In genomic region chr2:151893122-151893774, GRCm38 (mm10) we compare ENCODE assay signal across 14 mouse cellular contexts. TPM values are rescaled to one million over a fixed set of nuclear protein-coding genes. Genes with fewer than 3 reads are reported as not detected.
DNase-seq lines count a peak whose midpoint lies in the region; ATAC-seq and TF ChIP-seq lines count a peak whose summit lies in the region.
"Had no signal": no experiment of that assay in that cellular context is flagged by ENCODE, and none has a peak within 500 bp of the region (broad histone marks: within the 10 kb centered on the region; RNA-seq: fewer than 3 reads in every experiment).

No protein-coding gene starts in this region.

- no peak overlapping the region for H3K4me3 ChIP-seq in heart, embryonic 15.5 days
- H3K4me3 ChIP-seq in heart, adult 2 months, result no peak overlapping the region
- H3K4me3 ChIP-seq in forebrain, postnatal 0 days (ENCODE audit: low read depth, low read length), result no peak overlapping the region
- H3K4me3 ChIP-seq in midbrain, embryonic 12.5 days, result no peak overlapping the region
- H3K4me3 ChIP-seq: stomach, embryonic 15.5 days had no signal

- no peak overlapping the region for H3K9ac ChIP-seq in heart, embryonic 15.5 days
- H3K9ac ChIP-seq in heart, adult 2 months (ENCODE audit: low read depth, low read length), result no peak overlapping the region
- no peak overlapping the region for H3K9ac ChIP-seq in forebrain, postnatal 0 days
- no peak overlapping the region for H3K9ac ChIP-seq in midbrain, embryonic 12.5 days (replicated peaks)
- H3K9ac ChIP-seq: stomach, embryonic 15.5 days had no signal

- no peak for TF ChIP-seq POLR2A in heart, adult 2 months (IDR thresholded peaks at IDR 0.05; ENCODE audit: insufficient read depth, low read depth, low read length)

- TF ChIP-seq EP300 in heart, adult 2 months (IDR thresholded peaks at IDR 0.05; ENCODE audit: insufficient read depth, low read depth, low read length), result no peak

- intact Hi-C loops in heart, adult 2 months (cut with DNase I), result no loop called here

- no peak overlapping the region for H3K27ac ChIP-seq in heart, embryonic 15.5 days
- H3K27ac ChIP-seq in heart, adult 2 months, result no peak overlapping the region
- no peak overlapping the region for H3K27ac ChIP-seq in forebrain, postnatal 0 days (ENCODE audit: low read depth, low read length)
- H3K27ac ChIP-seq in midbrain, embryonic 12.5 days (replicated peaks), result no peak overlapping the region
- H3K27ac ChIP-seq: stomach, embryonic 15.5 days had no signal

- H3K27me3 ChIP-seq in heart, embryonic 15.5 days, result no peaks in the 10 kb centered on the region
- no peaks in the 10 kb centered on the region for H3K27me3 ChIP-seq in heart, adult 2 months (ENCODE audit: control insufficient read depth, insufficient read depth, low read length)
- no peaks in the 10 kb centered on the region for H3K27me3 ChIP-seq in forebrain, postnatal 0 days (ENCODE audit: insufficient read depth, low read length)
- no peaks in the 10 kb centered on the region for H3K27me3 ChIP-seq in midbrain, embryonic 12.5 days
- H3K27me3 ChIP-seq: stomach, embryonic 15.5 days had no signal

- no peaks in the 10 kb centered on the region for H3K36me3 ChIP-seq in heart, embryonic 15.5 days
- no peaks in the 10 kb centered on the region for H3K36me3 ChIP-seq in heart, adult 2 months (ENCODE audit: control insufficient read depth, insufficient read depth, low read length)
- H3K36me3 ChIP-seq in forebrain, postnatal 0 days (ENCODE audit: insufficient read depth), result no peaks in the 10 kb centered on the region
- no peaks in the 10 kb centered on the region for H3K36me3 ChIP-seq in midbrain, embryonic 12.5 days
- H3K36me3 ChIP-seq: stomach, embryonic 15.5 days had no signal

- H3K4me2 ChIP-seq in heart, embryonic 15.5 days, result no peak overlapping the region
- H3K4me2 ChIP-seq in forebrain, postnatal 0 days (ENCODE audit: low read depth), result no peak overlapping the region
- no peak overlapping the region for H3K4me2 ChIP-seq in midbrain, embryonic 12.5 days (replicated peaks)
- H3K4me2 ChIP-seq: stomach, embryonic 15.5 days had no signal

- TF ChIP-seq CTCF in heart, adult 2 months (IDR thresholded peaks at IDR 0.05), result no peak
- TF ChIP-seq CTCF in forebrain, postnatal 0 days (IDR thresholded peaks at IDR 0.05; ENCODE audit: low read depth), result no peak

- H3K9me3 ChIP-seq in heart, embryonic 15.5 days (replicated peaks), result no peaks in the 10 kb centered on the region
- H3K9me3 ChIP-seq in forebrain, postnatal 0 days (ENCODE audit: low read length), result no peaks in the 10 kb centered on the region
- H3K9me3 ChIP-seq in midbrain, embryonic 12.5 days, result no peaks in the 10 kb centered on the region
- H3K9me3 ChIP-seq: stomach, embryonic 15.5 days had no signal

- WGBS in heart, embryonic 15.5 days, result 37% methylated on average over 15 of the region's 15 CpGs
- WGBS in heart, adult 2 months, result 31% methylated on average over 15 of the region's 15 CpGs
- 41% methylated on average over 15 of the region's 15 CpGs for WGBS in forebrain, postnatal 0 days
- WGBS in midbrain, embryonic 12.5 days, result 53% methylated on average over 15 of the region's 15 CpGs

- 0 out of 2 replicates have a peak, but pooled peaks have one; percentile 30 for ATAC-seq in heart, embryonic 15.5 days (replicated peaks; ENCODE audit: insufficient number of reproducible peaks, insufficient read depth, low FRiP score, low read depth)
- peak; percentile 20; the same call in 1 of the 2 replicates for ATAC-seq in forebrain, postnatal 0 days
- ATAC-seq in midbrain, embryonic 12.5 days (ENCODE audit: low FRiP score, low read depth), result peak; percentile 48; the same call in 1 of the 2 replicates
- no peak for ATAC-seq in megakaryocyte progenitor cell, adult 5-6 weeks (replicated peaks; ENCODE audit: poor library complexity)
- ATAC-seq: inflammation-experienced regulatory T-cells, adult 6 months had no signal

- no peaks in the 10 kb centered on the region for H3K79me2 ChIP-seq in heart, adult 2 months (replicated peaks; ENCODE audit: control insufficient read depth, insufficient read depth, low read length)

- H3K4me1 ChIP-seq in heart, embryonic 15.5 days (replicated peaks), result no peaks in the 10 kb centered on the region
- no peaks in the 10 kb centered on the region for H3K4me1 ChIP-seq in heart, adult 2 months (ENCODE audit: control insufficient read depth, insufficient read depth, low read length)
- no peaks in the 10 kb centered on the region for H3K4me1 ChIP-seq in forebrain, postnatal 0 days (ENCODE audit: insufficient read depth)
- H3K4me1 ChIP-seq in midbrain, embryonic 12.5 days, result peaks cover 11% of the 10 kb centered on the region; the same call in 1 of the 2 replicates
- H3K4me1 ChIP-seq: stomach, embryonic 15.5 days had no signal

- no peak for DNase-seq in heart, adult 2 months
- DNase-seq in embryo, embryonic 10.5 days (ENCODE audit: low spot score), result peak; percentile 36
- DNase-seq in forebrain, postnatal 0 days, result no peak
- no peak for DNase-seq in layer of hippocampus, postnatal 36 days
- no peak for DNase-seq in adipocyte (ENCODE audit: low spot score)
- DNase-seq: lung, adult 2 months; thymus, postnatal 36 days had no signal

RNA-seq across cellular contexts. Expression of gene Angpt4, which starts 17.8 kb away (rescaled TPM):
- 0.30 and 1.3 TPM in 2 replicates for polyA plus RNA-seq in heart, embryonic 15.5 days (2015; fragmentation: Nextera tagmentation; extraction: Ambion mirVana)
- total RNA-seq in heart, adult 2 months (2021), result under 1 TPM; 0.23 to 0.27 TPM
- 0.94 and 1.0 TPM in 2 replicates for polyA plus RNA-seq in heart, adult 2 months (2012; rRNA removed)
- total RNA-seq in forebrain, postnatal 0 days (2014; rRNA removed), result 0.08 and 0.43 TPM in 2 replicates
- 0.06 and 0.19 TPM in 2 replicates for polyA plus RNA-seq in forebrain, postnatal 0 days (2015; fragmentation: Nextera tagmentation; extraction: Ambion mirVana)
- 0.43 TPM in 1 of 2 replicates, not detected in the other for polyA plus RNA-seq in midbrain, embryonic 12.5 days (2016; fragmentation: Nextera tagmentation; extraction: Ambion mirVana)
- total RNA-seq in megakaryocyte progenitor cell, adult 5-6 weeks (2015), result not detected in 2 replicates
- not detected in 2 replicates for total RNA-seq in megakaryocyte progenitor cell, adult 5-6 weeks (2017)
- under 1 TPM; 0.15 to 0.25 TPM for total RNA-seq in layer of hippocampus, postnatal 36 days (2021)
- total RNA-seq: monocyte, adult 5-6 weeks had no signal
- polyA plus RNA-seq: inflammation-experienced regulatory T-cells, adult 6 months had no signal

RNA-seq across cellular contexts. Expression of gene Rspo4, which starts 50.5 kb away (rescaled TPM):
- 0.15 TPM in 1 of 2 replicates, not detected in the other for polyA plus RNA-seq in heart, embryonic 15.5 days (2015; fragmentation: Nextera tagmentation; extraction: Ambion mirVana)
- total RNA-seq in heart, adult 2 months (2021), result not detected
- not detected in 2 replicates for polyA plus RNA-seq in heart, adult 2 months (2012; rRNA removed)
- total RNA-seq in forebrain, postnatal 0 days (2014; rRNA removed), result 0.08 and 0.10 TPM in 2 replicates
- polyA plus RNA-seq in forebrain, postnatal 0 days (2015; fragmentation: Nextera tagmentation; extraction: Ambion mirVana), result 0.38 and 0.90 TPM in 2 replicates
- polyA plus RNA-seq in midbrain, embryonic 12.5 days (2016; fragmentation: Nextera tagmentation; extraction: Ambion mirVana), result 0.18 TPM in 1 of 2 replicates, not detected in the other
- total RNA-seq in megakaryocyte progenitor cell, adult 5-6 weeks (2015), result not detected in 2 replicates
- total RNA-seq in megakaryocyte progenitor cell, adult 5-6 weeks (2017), result not detected in 2 replicates
- total RNA-seq in layer of hippocampus, postnatal 36 days (2021), result not detected
- total RNA-seq: heart, adult 8-10 months; monocyte, adult 5-6 weeks had no signal
- polyA plus RNA-seq: inflammation-experienced regulatory T-cells, adult 6 months had no signal
